Mouse (Mus musculus): ENCODE measurements at regions not wholly inside any gene's neighbourhood (a gene's known extent, or its start where the extent isn't known, plus 50 kb on each side); places are given as distances from the start of the nearest gene placed in this dataset.

DNA sequence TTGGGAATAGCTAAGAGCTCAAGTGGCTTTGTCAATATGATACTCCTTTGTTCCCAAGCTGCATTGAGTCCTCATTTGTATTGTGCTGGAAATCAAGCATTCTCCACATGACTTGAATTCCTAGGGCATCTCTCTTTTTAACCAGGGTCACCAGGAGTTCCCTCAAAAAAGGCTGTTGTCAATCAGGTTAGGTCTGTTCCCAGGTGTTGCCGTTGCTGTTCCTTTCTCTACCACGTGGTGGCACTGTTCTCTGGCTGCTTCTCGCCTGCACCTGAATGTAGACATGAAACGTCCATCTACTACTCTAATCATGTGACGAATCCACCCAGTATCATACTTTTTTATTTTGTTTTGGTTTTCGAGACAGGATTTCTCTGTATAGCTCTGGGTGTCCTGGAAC lies 118.3 kb downstream of the S1pr1 start:
- peak; percentile 43 for DNase-seq (ENCODE audit: low spot score in 2 of 2)

DNA sequence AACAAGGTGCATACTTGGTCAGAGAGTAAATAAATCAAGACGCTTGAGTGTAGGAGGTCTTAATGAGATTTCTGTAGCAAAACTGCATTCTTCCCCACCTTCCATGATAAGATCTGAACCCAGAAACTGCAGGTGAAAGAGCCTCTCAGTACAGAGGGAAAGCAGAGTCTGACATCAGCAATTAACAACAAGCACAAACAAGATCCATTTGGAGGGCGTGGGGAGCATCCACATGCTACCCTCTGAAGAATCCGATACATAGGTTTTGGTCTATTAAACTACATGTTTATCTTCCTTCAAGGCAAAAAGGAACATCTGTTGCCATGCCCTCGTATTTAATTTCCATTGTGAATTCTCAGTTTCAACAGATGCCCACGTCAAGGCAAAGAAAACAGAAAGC lies 124.2 kb downstream of the S1pr1 start:
- DNase-seq (ENCODE audit: low spot score in 2 of 2) = no peak

- no peak for DNase-seq (ENCODE audit: low spot score in 2 of 2)
Observed at GRCm38 (mm10) chr3:115588585-115588984, 126.3 kb downstream of the S1pr1 start.

- DNase-seq (ENCODE audit: low spot score in 2 of 2) = no peak
Observed at GRCm38 (mm10) chr3:115580131-115580932, 134.5 kb downstream of the S1pr1 start.

DNA sequence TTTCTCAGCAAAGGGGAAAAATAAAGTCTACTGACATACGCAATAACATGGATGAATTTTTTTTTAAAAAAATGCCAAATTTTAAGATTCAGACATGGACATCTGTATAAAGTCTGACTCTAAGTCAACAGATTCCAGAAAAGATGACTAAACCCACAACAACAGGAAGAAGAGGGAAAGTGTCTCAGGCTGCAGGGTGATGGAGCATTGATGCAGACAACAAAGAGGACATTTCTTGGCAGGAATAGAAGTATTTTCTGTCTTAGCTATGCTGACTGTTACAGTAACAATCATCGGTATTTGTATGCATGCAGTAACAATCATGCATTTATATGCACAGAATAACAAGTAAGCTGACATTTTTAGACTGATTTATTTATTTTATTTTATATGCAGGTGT lies 139.5 kb downstream of the S1pr1 start:
- DNase-seq (ENCODE audit: low spot score in 2 of 2) = no peak

GRCm38 (mm10) chr3:115562735-115563134 lies 152.1 kb downstream of the S1pr1 start:
- no peak for DNase-seq (ENCODE audit: low spot score in 2 of 2)

- no peak for DNase-seq (ENCODE audit: low spot score in 2 of 2)
Observed at GRCm38 (mm10) chr3:115554809-115555708, 159.8 kb downstream of the S1pr1 start.

DNA sequence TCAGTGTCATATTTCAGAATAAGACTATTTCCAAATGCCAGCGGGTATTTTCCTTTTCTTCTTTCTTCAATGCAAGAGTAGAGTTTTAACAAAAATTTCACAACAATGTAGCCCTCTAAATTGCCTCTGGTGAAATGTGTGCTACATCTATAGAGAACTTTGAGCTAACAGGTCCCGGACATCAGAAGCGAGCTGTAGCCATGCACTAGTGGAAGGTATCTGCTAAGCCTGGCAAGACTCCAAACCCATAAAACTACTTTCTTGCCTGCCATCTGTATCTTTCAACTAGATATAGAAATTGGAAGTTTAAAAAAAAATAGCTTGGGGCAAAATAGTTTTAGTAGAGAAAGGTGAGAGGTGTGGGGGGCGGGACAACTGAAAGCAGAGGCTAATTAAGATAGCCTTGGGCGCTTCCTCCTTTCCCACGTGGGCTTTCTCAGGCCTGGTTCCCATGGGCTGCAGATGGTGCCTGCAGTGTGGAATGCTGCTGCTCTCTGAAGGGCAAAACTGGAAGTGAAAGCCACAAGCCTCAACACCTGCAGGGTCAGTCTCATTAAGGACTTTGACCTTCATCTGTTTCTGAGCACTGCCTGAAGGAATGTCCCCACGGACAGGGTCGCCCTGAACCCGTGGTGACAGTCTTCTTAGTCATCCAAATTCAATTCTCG lies 160.9 kb downstream of the S1pr1 start:
- DNase-seq (ENCODE audit: low spot score in 2 of 2) = no peak

- DNase-seq (ENCODE audit: low spot score in 2 of 2) = peak in 1 of 2 experiments; percentile 14
Observed at GRCm38 (mm10) chr3:115541789-115542188, 173.1 kb downstream of the S1pr1 start.

- DNase-seq (ENCODE audit: low spot score in 2 of 2) = no peak
Observed at GRCm38 (mm10) chr3:115538355-115538754, 176.5 kb downstream of the S1pr1 start.

- no peak for DNase-seq (ENCODE audit: low spot score in 2 of 2)
Observed at GRCm38 (mm10) chr3:115532141-115532735, 182.6 kb downstream of the S1pr1 start.

DNA sequence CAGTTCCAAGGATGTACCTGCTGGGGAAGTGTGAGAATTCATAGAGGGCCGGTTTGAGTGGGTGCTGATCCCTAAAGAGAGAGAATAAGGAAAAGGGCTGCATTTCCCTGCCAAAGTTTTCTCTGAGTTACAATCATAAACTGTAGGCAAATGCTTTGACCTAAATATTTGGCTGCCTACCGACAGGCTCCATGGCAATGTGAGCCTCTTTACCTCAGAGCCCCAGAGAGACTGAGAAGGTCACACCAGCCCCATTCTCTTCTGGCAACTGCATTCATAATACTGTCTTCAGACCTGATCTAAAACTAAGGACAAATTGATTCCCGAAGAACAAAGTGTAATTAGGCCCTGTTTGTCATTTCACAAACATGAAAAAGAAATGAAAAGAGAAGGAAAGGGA lies 184.4 kb downstream of the S1pr1 start:
- DNase-seq (ENCODE audit: low spot score in 2 of 2) = no peak

DNA sequence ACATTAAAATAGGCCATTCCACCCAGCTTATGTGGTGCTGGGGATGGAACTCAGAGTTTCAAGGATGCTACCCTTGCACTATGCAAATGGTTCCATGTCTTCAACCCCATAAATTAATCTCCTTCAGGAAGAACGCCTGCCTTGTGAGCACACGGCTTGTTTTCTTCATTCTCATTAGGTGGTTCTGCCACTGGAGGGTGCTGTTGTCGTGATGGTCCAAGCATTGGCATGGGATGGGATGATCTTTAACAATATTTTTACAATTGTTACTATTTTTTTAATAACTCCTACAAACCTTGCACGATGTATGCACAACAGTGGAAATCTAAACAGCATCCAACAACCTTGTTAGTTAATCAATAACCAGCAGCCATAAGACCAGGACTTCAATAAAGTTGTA lies 185.0 kb downstream of the S1pr1 start:
- DNase-seq (ENCODE audit: low spot score in 2 of 2) = peak; percentile 11

DNA sequence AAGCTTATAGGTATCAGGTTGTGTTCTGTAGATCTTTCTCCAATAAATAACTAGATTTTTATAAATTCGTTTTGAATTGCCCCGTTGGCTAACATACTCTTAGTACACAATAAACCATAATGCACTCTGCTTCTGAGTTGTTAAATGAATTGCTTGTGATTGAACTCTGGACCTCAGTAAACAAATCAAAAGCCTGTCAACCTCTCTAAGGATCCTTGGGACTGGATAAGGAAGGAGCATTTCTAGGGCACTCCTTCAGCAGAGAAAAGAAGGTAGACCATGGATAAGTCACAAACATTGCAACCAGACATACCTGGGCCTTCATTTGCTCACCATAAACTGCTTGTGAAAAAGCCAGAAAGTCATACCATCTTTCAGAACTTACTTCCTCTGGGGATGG lies 191.4 kb downstream of the S1pr1 start:
- DNase-seq (ENCODE audit: low spot score in 2 of 2) = no peak

DNA sequence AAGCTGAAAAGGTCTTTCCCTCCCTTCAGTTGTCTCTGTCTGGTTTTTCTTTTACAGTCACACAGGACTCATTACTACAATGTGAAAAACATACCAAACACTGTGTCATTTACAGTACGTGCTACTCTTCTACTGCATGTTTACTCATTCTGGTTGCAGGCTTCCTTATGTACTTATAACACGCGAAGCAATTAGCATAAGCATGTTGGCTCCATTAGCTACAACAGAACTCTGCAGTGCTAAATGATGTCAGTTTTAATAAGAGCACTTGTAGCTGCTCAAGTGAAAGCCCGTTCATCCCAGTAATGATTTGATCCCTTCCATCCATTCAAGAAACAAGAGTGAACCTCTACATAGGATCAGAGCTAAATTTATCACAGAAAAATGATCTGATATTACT lies 199.2 kb downstream of the S1pr1 start:
- DNase-seq (ENCODE audit: low spot score in 2 of 2) = no peak

- DNase-seq (ENCODE audit: low spot score in 2 of 2) = no peak
Observed at GRCm38 (mm10) chr3:115509658-115510057, 205.2 kb downstream of the S1pr1 start.

DNA sequence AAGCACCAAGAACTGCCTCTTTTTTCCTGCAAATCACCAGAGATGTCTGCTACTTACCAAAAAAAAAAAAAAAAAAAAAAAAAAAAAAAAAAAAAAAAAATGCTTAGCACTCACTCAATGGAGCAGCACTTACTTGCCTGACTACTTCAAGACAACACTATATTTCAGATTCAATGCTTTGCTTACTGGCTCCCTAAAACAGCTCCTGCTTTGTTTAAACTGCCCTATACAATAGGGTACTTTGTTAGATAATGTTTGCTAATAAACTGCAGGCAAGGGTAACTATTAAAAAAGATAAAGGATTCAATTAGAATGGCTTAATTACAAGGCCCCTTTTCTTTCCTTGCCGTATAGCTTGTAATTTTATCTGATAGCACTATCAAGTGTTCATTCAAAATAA lies 217.5 kb downstream of the S1pr1 start:
- DNase-seq (ENCODE audit: low spot score in 2 of 2) = no peak

GRCm38 (mm10) chr3:115496110-115496509 lies 218.8 kb downstream of the S1pr1 start:
- no peak for DNase-seq (ENCODE audit: low spot score in 2 of 2)

- no peak for DNase-seq (ENCODE audit: low spot score in 2 of 2)
Observed at GRCm38 (mm10) chr3:115495692-115496091, 219.2 kb downstream of the S1pr1 start.

GRCm38 (mm10) chr3:115468980-115469379 lies 245.9 kb downstream of the S1pr1 start:
- no peak for DNase-seq (ENCODE audit: low spot score in 2 of 2)

- DNase-seq (ENCODE audit: low spot score in 2 of 2) = no peak
Observed at GRCm38 (mm10) chr3:115467850-115468249, 247.0 kb downstream of the S1pr1 start.

DNA sequence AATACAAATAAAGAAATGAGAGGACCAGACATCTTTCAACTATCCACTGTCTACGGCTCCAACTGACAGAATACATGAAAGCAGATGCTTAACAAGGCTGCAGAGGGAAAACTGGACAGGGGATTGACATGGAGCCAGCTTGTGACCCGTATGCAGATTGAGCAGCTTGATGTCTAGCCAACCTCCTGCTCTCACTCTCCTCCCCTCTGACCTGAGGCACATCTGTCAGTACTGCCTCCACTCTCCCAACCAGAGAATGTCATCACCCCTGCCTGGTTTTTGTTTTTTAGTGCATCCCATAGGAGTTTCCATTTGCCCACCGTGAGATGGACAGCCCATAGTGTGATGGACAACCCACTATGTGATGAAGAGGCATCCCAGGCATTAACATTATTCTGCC lies 252.2 kb downstream of the S1pr1 start:
- no peak for DNase-seq (ENCODE audit: low spot score in 2 of 2)
